Mouse (Mus musculus) ES-Bruce4 (cell line): ENCODE measurements around the gene Cfap97d1.

Experiments used
- CTCF ChIP-seq: IDR thresholded peaks from one replicate; pipeline ENCODE4 v1.8.1; 2011; ENCODE audit warnings: low read depth, low read length
- EP300 ChIP-seq: IDR thresholded peaks from 2 replicates; pipeline ENCODE4 v1.6.1; 2011; ENCODE audit warnings: low read depth, low read length; ENCODE audit not compliant: insufficient read depth
- POLR2A ChIP-seq: IDR thresholded peaks from one replicate; pipeline ENCODE4 v1.8.1; 2011; ENCODE audit warnings: low read length; ENCODE audit not compliant: insufficient read depth

- TF ChIP-seq CTCF (no peak), POLR2A (no peak), EP300 (no peak)
These were observed 11.4 kb upstream of the Cfap97d1 start for GRCm38 (mm10) chr11:101972651-101973050.
